Mouse (Mus musculus): ENCODE measurements around the gene 2410004B18Rik. TPM values are rescaled to one million over a fixed set of nuclear protein-coding genes. Genes with fewer than 3 reads are reported as not detected.
A peak's percentile ranks its signal among the peaks of the same experiment; 100 is the strongest.
"Not testable (repeated sequence)": the region's sequence is repeated elsewhere in the genome, so short reads cannot be mapped to it uniquely, and the experiment has no call there.

2410004B18Rik gene
- total RNA-seq (2014; fragmentation: Nextera tagmentation): 9.7 and 16.0 TPM in 2 replicates
- total RNA-seq (2017): 15.9 and 18.6 TPM in 2 replicates

DNA sequence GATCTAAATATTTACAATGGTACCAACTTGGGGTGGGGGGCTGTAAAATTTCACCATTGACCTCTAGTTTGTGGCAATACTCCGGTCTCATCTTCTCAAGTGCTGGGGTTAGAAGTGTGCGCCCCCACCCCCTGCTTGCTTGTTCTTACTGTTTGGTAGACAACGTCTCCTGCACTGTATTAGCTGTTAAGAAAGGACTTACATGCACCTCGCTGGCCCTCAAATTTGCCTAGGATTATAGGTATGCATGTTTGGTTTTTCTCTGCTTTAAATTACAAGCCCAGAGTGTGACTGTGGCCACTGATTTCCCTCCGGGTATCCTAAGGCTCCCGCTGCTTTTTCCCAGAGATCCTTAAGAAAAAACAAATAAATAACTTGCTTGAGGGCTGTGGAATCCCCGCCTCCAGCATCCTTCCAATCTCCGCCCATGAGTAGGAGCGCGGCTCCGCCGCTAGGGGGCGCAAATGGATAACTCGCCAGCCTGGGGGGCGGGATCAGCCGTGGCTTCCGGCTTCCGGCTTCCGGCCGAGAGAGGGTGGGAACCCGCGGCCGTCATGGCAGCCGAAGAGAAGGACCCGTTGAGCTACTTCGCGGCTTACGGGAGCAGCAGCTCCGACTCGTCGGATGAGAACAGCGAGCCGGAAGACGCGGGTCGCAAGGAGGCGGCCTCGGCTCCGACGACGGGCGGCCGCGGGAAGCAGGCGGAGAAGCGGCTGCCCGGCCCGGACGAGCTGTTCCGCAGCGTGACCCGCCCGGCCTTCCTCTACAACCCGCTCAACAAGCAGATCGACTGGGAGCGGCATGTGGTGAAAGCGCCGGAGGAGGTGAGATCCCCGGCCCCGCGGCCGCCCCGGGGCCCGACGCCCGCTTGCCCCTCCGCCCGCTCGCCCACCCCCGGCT, at the start of gene 2410004B18Rik:
TSS of gene 2410004B18Rik (plus strand) at position 510 of the 900 bp plus-strand sequence.
- ATAC-seq (replicated peaks; ENCODE audit: poor library complexity, severe bottlenecking): peak; percentile 80

DNA sequence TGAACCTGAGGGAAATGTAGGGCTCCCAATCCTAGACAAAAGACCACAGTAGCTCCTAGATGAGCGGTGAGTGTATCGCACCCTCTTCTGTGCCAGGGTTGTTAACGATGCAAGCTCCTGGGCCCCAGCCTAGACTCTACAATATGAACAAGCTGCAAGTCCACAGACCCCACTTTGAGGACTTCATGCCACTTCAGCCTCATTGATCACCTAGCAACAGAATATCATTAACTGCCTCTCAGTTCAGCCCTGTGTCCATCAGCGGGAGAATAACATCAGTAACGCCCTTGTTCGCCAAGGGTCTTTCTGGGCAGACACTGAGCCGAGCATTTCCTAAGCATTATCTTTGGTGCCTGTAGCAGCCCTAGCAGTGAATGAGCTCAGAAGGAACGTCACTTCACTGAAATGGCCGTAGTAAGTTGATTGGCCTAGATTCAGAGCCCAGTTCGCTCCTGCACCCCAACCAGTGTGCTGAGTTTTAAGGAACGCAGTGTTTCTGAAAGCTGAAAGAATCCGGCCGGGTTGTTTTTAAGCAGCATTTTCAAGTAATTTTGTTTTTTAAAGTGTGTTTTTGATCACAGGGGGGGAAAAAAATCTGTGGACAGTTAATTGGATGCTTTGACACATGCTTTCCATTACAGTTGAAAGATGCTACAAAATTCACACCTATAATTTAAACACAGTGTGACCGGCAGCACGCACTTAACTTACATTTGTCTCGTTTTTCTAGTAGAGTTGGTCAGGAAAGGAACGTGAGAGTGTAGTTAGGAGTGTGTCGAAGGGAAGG, 47.3 kb upstream of the 2410004B18Rik start:
- no peak for ATAC-seq (replicated peaks; ENCODE audit: poor library complexity, severe bottlenecking)

DNA sequence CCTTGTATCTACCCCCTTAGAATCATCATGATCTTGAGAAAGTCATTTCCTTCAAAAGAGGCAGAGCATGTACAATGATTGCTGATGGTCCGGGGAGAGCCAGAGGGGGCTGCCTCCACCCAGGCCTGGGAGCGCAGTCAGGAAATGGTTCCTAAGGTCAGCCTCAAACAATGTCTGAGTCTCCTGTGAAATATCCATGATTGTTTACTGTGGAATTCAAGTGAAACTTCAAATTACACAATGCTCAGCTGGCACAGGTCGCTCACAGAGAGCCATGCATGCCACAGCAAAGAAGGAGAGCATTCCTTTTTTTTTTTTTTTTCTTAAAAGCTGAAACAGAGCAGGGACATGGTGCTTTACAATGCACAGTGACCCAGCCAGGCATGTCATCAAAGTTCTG, 45.4 kb upstream of the 2410004B18Rik start:
- ATAC-seq (replicated peaks; ENCODE audit: poor library complexity, severe bottlenecking): no peak

DNA sequence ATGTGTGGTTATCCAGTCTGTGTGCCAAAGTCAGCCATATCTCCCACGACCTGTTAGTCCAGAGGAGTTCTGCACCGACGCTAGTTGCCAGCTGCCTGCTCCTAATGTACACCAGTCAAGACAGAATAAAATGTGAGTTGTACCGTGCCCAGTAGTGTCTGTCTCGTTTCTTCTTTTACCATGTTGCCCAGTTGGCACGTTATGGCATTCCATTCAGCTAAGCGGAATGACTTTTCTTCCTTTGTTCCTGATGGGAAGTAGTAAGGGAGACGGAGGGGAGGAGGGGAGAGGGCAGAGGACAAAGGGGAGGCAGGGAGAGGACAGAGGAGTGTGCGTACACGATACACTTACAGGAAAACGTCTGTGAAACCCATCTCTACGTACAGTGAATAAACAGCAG, 43.7 kb upstream of the 2410004B18Rik start:
- ATAC-seq (replicated peaks; ENCODE audit: poor library complexity, severe bottlenecking): no peak

DNA sequence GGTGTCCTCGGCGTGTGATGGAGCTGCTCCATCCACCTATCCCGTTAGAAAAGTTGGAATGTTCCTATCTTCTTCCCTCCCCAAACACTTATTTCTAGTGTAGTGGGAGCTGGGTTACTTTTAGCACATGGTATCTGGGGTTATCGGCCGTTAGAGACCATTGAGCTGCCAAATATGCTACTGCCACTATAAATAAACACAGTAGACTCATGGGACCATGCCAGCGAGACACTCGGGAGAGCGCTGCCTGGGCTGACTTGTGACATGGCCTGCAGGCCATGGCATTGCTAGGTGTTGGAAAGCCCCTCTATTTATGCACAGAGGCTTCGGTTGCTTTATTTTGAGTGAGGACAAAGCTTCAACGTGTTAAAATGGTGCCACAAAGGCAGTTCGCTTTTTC, 40.1 kb upstream of the 2410004B18Rik start:
- ATAC-seq (replicated peaks; ENCODE audit: poor library complexity, severe bottlenecking): no peak

DNA sequence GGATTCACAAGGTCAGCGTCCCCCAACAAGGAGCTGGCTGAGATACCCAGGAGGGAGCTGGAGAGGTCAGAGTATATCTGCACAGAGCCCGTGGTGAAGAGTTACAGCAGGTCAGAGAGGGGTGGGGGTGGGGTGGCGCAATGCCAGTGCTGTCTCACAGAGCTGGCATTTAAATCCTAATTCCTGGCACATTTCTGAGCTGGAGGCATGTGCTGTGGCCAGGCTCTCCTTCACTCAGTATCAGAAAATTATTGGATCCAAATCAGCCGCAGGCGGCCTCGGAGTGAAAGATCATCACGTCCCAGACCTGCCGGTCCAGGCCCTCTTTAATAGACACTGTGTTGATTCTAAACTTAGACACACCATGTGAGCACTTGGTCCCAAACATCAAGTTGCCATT, 38.0 kb upstream of the 2410004B18Rik start:
- no peak for ATAC-seq (replicated peaks; ENCODE audit: poor library complexity, severe bottlenecking)

DNA sequence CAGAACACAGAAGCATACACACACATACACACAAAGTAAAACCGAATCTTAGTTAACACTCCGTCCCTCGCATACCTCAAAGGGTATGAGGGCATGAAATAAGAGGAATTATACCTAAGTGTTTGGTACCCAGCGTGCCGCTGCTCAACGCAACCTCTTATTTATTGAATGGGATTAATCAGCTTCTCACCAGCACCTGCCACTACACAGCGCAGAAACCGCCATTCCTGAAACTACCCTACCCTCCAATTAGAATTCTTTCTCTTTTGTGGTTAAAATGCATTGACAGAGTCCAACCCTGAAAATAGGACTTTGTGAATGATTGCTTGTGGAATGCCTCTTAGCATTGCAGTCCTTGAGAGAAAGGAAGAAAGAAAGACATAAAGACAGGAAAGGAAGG, 34.3 kb upstream of the 2410004B18Rik start:
- ATAC-seq (replicated peaks; ENCODE audit: poor library complexity, severe bottlenecking): no peak

DNA sequence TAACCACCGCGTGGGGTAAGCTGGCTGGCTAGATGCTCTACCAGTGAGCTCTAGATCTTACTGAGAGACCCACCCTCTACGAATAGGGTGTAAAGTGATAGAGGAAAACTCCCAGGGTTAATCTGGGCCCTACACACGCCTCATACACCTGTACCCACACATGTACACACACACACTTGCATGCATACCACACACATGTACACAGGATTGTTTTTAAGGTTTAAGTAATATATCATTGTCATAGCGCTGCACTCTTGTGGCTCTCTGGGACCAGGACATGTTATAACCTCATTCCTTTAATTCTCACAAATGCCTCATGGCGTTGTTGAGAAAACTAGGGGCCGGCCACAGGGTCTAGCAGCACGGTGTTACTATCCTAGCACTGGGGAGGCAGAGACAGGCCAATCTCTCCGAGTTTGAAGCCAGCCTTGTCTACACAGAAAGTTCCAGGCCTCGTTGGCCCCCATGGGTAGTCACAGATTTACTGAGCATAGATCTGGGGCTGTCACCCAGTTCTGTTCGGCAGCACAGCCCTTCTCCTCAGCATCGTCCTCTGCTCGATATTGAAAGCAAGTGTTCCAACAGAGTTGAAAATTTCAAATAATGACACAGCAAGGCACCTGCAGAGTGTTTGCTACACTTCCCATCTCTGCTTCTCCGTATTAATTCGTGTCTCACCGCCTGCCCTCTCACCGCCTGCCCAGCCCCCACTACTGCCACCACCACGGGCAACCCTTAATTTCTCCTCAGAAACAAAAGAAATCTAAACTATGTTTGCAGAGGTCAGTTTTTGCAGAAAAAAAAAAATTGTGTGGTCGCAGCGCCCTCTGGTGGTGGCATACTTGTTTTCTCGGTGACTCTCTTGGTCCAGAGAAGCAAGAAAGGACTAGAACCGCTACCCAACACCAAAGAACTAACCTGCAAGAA, 32.7 kb upstream of the 2410004B18Rik start:
- peak; percentile 43; the same call in 1 of the 2 replicates for ATAC-seq (replicated peaks; ENCODE audit: poor library complexity, severe bottlenecking)

DNA sequence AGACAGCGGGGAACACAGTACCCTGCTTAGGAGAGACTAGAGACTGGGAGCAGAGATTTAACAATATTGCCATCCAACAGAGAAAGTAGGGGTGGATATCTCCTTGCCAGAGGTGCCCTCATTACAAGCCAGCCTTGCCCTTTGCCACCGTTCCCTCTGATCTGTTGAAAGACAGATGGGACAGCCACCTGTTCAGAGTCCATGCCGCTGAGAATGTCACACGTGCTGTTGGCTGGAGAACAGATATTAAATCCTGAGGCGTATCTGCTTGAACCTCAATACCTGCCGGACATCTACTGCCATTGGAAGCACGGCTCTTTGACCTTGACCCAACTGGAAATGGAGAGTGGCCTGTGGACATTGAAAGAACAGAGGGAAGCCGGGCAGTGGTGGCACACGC, 31.2 kb upstream of the 2410004B18Rik start:
- no peak for ATAC-seq (replicated peaks; ENCODE audit: poor library complexity, severe bottlenecking)

DNA sequence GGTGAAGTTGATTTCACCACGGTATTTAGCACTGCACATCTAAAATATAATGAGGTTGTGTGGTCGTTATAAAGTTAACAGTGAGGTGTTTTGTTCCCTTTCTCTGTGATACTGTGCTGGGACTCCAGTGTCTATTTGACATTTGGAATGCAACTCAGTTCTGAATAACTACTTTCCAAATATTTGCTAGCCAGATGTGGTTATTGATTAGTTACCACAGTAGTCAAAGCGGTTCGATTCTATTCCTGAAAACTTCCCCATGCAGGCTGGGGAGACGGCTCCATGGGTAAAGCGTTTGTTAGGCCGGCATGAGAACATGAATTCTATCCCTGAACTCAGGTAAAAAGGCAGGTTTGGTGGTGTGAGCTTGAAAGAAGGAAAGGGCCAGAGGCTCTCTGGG, 25.3 kb upstream of the 2410004B18Rik start:
- no peak for ATAC-seq (replicated peaks; ENCODE audit: poor library complexity, severe bottlenecking)

DNA sequence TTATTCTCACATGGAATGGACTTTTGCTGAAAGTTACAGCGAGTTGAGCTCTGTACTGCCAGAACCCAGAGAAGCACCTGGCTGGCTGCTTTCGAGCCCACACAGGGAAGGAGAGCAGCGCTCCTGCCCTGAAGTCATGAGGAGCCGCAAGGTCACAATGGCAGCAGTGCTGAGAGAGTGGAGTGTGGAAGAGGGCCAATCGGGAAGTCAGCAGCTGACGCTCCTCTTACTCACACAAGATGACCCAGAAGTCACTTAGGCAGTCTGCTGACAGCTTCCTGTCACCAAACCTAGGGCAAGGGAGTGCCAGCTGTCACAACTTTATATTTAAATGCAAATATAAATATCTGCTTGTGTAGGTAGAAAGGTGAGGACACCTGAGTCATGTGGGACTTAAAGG, 24.6 kb upstream of the 2410004B18Rik start:
- no peak for ATAC-seq (replicated peaks; ENCODE audit: poor library complexity, severe bottlenecking)

DNA sequence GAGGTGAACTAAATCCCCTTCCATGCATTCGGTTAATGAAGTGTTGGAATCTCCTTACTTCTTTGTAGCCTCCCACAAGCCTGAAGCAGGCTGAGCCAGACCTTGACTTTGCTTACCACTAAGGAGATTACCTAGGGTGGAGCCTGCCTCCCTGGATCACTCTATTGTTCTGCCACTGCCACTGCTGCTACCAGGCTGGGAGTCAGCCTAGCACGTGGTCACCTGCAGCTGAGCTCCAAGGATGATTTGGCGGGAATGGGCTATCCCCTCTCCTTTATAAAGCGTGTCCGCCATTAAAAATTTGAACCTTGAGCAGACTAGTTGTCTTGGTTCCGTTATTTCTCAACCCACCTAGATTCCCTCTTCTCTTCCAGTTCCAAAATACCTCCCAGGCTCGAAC, 23.9 kb upstream of the 2410004B18Rik start:
- ATAC-seq (replicated peaks; ENCODE audit: poor library complexity, severe bottlenecking): not testable (repeated sequence)

DNA sequence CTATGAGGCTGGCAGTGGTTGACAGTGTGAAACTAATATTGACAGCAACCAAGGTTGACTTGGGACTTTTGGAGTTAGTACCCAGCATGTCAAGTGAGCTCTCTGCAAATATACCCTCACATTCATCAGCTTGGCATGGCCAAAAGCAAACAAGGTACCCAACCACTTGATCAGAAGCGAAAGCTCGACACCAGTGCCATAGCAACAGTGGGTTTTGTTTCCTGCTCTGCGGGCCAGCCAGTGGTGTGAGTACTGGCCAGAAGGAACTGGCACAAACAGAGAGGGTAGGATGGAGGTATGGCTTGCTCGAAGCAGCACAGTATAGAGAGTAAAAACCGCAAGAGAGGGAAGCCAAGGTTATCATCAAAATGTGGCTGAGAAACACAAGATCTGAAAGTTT, 21.4 kb upstream of the 2410004B18Rik start:
- ATAC-seq (replicated peaks; ENCODE audit: poor library complexity, severe bottlenecking): peak; percentile 55

DNA sequence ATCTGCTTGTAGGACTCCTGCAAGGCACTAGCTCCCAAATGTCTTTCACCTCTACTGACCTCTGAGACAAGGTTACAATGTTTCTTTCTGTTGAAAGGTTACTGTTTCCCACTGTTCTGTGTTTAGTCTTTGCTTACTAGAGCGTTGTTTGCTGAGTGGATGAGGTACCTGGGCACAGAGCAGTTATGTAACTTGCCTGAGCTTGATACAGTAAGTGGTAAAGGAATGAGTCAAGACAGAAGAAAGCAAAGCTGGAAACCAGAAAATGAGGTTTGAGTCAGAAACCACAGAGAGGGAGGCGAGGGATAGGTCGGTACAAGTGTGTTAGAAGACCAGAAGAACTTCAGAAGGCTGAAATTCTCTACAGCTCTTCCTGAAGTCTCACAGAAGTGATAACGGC, 21.0 kb upstream of the 2410004B18Rik start:
- ATAC-seq (replicated peaks; ENCODE audit: poor library complexity, severe bottlenecking): no peak

DNA sequence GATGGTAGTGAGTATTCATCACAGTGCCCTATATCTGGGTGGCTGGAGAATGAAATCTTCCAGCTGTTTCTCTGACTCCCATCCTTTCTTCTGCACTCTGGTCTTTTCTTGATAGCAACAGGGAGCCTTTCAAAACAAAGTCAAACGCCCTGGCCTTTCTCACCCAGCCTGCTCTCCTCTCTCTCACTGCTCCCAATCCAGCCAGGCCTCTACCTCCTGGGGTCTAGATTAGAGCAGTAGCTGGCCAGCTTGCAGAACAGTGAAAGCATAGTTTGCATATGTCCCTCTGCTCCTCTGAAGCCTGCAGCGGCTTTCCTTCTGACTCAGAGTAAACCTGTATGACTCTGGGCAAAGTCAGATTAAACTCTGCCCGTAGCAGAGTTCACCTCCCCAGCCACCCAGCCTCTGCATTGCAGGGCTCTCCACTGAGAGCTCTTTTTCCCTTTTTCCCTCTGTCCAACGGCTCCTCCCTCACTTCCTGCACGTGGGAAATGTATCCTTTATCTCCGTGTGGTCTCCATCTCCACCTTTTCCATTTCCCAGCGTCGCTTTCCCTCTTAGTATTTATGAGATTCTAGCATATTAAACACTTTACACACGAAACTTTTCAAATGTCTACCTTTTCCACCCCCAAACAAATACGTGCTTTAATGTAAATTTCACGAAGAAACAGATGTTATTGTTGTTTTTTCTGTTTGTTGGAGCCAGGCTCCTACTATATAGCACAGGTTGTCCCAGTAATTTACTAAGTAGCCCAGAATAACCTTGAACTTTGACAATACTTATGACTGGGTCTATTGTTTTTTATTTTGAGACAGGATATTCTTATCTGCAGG, 15.6 kb upstream of the 2410004B18Rik start, which contains the start of gene Bcl10:
TSS of gene Bcl10 (plus strand) at position 786 of the 836 bp plus-strand sequence.
- no peak for ATAC-seq (replicated peaks; ENCODE audit: poor library complexity, severe bottlenecking)

DNA sequence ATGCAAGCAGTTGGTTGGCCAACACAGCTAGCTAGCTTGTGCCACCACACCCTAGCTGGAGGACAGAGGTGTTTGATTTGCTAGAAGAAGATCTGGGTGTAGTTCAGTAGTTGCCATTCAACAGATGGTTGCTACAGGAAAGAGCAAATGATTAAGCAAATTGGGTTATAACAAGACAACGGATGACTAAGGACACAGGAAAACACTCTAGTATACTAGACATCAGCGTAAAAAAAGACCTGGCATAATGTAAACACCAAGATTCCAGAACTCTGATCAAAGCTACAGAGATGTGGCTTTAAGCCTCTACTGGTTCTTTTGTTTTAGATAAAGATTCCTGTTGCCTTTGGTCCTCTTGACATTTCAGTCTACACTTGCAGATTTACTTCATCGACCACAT, 14.8 kb upstream of the 2410004B18Rik start:
- no peak for ATAC-seq (replicated peaks; ENCODE audit: poor library complexity, severe bottlenecking)

DNA sequence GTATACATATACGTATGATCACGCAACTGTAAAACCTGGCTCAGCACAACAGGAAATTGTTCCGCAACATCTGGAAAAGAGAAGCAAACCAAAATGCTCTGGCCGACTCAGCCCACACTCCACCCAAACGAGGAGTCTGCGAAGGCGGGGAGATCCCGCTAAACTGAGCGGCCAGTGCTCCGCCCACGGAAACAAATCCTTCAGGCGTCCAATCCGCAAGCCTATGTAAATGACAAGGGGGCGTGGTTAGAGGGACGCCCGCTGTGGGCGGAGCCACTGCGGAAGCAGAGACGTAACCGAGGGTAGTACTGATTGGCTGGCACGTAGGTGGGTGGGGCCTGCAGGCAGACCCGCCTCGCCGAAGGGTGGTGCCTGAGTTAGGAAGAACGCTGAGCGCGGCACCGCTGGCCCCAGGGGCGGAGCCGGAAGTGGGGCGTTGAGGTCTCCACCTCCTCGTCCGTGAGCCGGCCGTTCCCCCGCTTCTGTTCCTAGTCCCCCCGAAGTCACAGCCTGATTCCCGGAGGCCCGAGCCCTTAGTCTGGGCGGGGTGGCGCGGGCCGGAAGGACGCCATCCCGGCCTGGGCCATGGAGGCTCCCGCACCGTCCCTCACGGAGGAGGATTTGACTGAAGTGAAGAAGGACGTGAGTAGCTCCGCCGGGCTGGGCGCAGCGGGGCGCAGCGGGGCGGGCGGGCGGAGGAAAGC, 13.8 kb upstream of the 2410004B18Rik start:
- ATAC-seq (replicated peaks; ENCODE audit: poor library complexity, severe bottlenecking): peak; percentile 85

DNA sequence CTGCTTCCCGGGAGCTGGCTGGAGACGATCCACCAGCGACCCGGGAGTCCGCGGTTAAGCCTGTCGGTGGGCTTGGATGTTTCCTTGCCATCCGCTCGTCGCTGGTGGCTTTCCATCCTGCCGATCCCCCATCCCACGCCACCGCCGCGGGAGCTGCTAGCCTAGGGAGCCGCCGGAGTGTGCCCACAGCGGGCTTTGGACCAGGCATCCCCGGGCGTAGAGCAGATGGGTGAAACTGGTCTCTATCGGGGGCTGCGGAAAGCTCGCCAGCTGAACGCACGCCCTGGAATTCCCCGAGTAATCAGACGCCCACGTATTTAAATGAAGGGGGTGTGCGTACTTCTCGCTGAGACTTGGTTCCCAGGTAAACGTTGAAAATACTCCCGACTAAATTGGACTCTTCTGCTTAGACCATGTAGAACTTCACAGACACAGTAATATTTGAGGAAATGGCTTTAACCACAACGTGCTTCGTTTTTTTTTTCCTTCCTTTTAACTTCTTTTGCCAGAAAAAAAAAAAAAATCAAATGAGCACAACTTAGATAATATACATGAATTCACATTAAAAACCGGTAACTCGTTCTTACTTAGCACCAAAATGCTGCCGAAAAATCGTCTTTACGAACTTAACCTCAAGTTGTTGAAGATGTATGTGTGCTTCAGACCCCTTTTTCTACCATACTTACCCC, 13.0 kb upstream of the 2410004B18Rik start:
- ATAC-seq (replicated peaks; ENCODE audit: poor library complexity, severe bottlenecking): peak; percentile 11

Measured in granulocyte monocyte progenitor cell, adult 5-6 weeks (primary cell).